Mouse (Mus musculus): ENCODE data around the gene Trp53i11. TPM values are rescaled to one million over a fixed set of nuclear protein-coding genes. Genes with fewer than 3 reads are reported as not detected.
A peak's percentile ranks its signal among the peaks of the same experiment; 100 is the strongest.

The Trp53i11 gene
- total and polyA plus RNA-seq, 3 experiments, result not detected

DNA sequence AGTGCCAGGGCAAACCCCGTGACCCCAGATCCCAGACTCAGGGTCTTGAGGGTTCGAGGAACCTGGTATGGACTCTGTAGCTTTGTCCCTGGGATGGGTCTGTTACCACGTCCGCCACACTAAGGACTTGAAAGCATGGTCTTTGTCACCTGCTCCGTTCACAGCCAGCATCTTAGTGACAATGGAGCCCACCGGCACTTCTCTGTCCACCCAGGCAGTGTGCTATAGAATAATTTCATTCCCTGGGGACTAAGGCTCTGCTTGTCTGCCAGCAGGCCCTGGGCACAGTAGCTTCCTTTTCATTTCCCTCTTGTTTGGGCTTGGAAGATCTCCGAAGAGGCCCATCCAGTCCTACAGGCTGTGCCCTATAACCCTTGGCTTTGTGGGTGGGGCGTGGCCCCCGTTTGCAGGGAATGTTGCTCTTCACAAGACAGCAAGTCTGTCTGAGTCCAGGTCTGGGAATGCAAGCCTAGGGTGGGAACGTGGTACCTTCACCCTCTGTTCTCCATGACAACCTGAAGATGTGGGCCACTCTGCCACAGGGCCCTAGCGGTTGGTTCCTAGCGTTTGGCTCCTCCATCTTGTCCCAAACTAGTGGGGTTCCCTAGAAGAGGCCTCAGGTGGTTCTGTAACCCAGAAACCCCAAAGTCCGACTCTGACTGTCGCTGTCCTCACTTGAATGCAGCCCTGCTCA is 4.3 kb downstream of the Trp53i11 start:
- Histone ChIP-seq H3K4me1 (ENCODE audit: insufficient read depth, low read depth, low read length) (no peaks in the 10 kb centered on the region), H3K36me3 (replicated peaks) (no peaks in the 10 kb centered on the region), H3K4me3 (ENCODE audit: low read depth, low read length) (no peak overlapping the region), H3K9me3 (replicated peaks) (no peaks in the 10 kb centered on the region), H3K27me3 (ENCODE audit: insufficient read depth, low read length) (peaks cover 48% of the 10 kb centered on the region)
- ATAC-seq (ENCODE audit: extremely low read depth, insufficient number of reproducible peaks, low FRiP score, poor library complexity, severe bottlenecking) (no peak), DNase-seq (ENCODE audit: low spot score) (no peak)
- TF ChIP-seq GATA2 (IDR thresholded peaks at IDR 0.05; ENCODE audit: borderline replicate concordance, low read depth, low read length), result no peak
- TF ChIP-seq TAL1 (conservative IDR thresholded peaks at IDR 0.05; ENCODE audit: low read depth, low read length), result no peak
- TF ChIP-seq CTCF (IDR thresholded peaks at IDR 0.05; ENCODE audit: low read depth, low read length), result no peak
- TF ChIP-seq GATA1 (IDR thresholded peaks at IDR 0.05; ENCODE audit: borderline replicate concordance, low read length), result no peak
- no peak for TF ChIP-seq POLR2AphosphoS5 (IDR thresholded peaks at IDR 0.05; ENCODE audit: insufficient replicate concordance, low read depth, low read length)

DNA sequence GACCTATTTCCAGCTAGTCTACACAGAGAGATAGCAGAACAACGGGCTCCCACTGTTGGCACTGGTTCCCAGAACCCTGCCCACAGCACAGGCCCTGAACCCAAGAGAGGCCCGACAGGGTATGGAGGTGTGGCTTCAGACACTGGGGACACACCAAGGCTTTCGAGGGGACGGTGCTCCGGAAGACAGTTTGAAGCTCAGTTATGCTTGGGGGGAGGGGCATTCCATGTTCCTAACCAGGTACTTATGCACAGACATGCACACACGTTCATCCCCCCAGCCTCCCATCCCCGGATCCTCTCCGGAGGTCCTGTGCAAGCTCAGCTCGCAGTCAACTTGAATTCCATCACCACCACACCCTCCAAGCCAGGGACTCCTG is 4.8 kb downstream of the Trp53i11 start:
- H3K9me3 ChIP-seq (replicated peaks), result no peaks in the 10 kb centered on the region
- no peak overlapping the region for H3K4me3 ChIP-seq (ENCODE audit: low read depth, low read length)
- peaks cover 51% of the 10 kb centered on the region for H3K27me3 ChIP-seq (ENCODE audit: insufficient read depth, low read length)
- TF ChIP-seq TAL1 (conservative IDR thresholded peaks at IDR 0.05; ENCODE audit: low read depth, low read length) (no peak), POLR2AphosphoS5 (IDR thresholded peaks at IDR 0.05; ENCODE audit: insufficient replicate concordance, low read depth, low read length) (no peak), GATA2 (IDR thresholded peaks at IDR 0.05; ENCODE audit: borderline replicate concordance, low read depth, low read length) (no peak), CTCF (IDR thresholded peaks at IDR 0.05; ENCODE audit: low read depth, low read length) (no peak), GATA1 (IDR thresholded peaks at IDR 0.05; ENCODE audit: borderline replicate concordance, low read length) (no peak)
- no peaks in the 10 kb centered on the region for H3K4me1 ChIP-seq (ENCODE audit: insufficient read depth, low read depth, low read length)
- ATAC-seq (ENCODE audit: extremely low read depth, insufficient number of reproducible peaks, low FRiP score, poor library complexity, severe bottlenecking), result no peak
- no peak for DNase-seq (ENCODE audit: low spot score)
- no peaks in the 10 kb centered on the region for H3K36me3 ChIP-seq (replicated peaks)

DNA sequence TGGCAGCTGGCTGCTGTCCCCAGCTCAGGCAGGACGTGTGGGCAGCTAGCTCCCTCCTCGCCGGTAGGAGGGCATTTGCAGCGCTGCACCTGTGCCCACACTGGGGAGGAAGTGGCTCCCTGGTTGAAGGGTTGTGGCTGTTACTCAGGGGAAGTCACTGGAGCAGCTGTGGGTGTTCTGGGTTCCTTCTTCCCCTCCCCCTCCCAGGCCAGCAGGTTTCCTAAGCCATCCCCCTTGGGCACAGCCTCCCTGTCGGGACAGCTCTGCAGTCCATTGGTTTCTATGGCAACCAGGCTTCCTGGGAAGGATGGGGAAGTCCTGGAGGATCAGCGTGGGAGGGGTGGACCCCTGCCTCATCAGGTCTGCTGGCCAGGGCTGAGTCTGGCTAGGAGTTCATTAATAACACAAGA is 5.3 kb downstream of the Trp53i11 start:
- peaks cover 46% of the 10 kb centered on the region for H3K27me3 ChIP-seq (ENCODE audit: insufficient read depth, low read length)
- no peak for ATAC-seq (ENCODE audit: extremely low read depth, insufficient number of reproducible peaks, low FRiP score, poor library complexity, severe bottlenecking)
- no peak overlapping the region for H3K4me3 ChIP-seq (ENCODE audit: low read depth, low read length)
- no peak for DNase-seq (ENCODE audit: low spot score)
- TF ChIP-seq GATA2 (IDR thresholded peaks at IDR 0.05; ENCODE audit: borderline replicate concordance, low read depth, low read length) (no peak), POLR2AphosphoS5 (IDR thresholded peaks at IDR 0.05; ENCODE audit: insufficient replicate concordance, low read depth, low read length) (no peak), CTCF (IDR thresholded peaks at IDR 0.05; ENCODE audit: low read depth, low read length) (no peak), GATA1 (IDR thresholded peaks at IDR 0.05; ENCODE audit: borderline replicate concordance, low read length) (no peak), TAL1 (conservative IDR thresholded peaks at IDR 0.05; ENCODE audit: low read depth, low read length) (no peak)
- H3K4me1 ChIP-seq (ENCODE audit: insufficient read depth, low read depth, low read length), result no peaks in the 10 kb centered on the region
- H3K36me3 ChIP-seq (replicated peaks), result no peaks in the 10 kb centered on the region
- no peaks in the 10 kb centered on the region for H3K9me3 ChIP-seq (replicated peaks)

DNA sequence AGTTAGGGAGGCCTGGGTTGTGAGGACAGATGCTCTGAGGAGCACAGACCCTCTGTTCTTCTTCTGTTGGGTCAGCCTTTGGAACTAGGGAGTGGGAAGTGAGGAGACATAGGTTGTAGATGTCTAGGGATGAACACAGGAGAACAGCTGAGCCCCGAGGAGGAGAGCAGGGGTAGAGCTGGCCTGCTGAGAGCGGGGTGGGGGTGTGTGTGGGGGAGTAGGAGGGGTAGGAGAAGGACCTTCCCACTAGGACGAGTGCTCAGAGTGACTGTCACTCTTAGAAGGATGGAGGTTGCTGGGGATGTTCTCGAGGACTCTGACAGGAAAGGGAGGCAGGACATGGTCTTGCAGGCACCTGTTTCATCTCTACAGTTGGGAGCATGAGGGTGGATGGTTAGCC is 6.5 kb downstream of the Trp53i11 start:
- Histone ChIP-seq H3K9me3 (replicated peaks) (no peaks in the 10 kb centered on the region), H3K27me3 (ENCODE audit: insufficient read depth, low read length) (peaks cover 35% of the 10 kb centered on the region), H3K36me3 (replicated peaks) (no peaks in the 10 kb centered on the region), H3K4me3 (ENCODE audit: low read depth, low read length) (no peak overlapping the region), H3K4me1 (ENCODE audit: insufficient read depth, low read depth, low read length) (no peaks in the 10 kb centered on the region)
- TF ChIP-seq TAL1 (conservative IDR thresholded peaks at IDR 0.05; ENCODE audit: low read depth, low read length) (no peak), GATA2 (IDR thresholded peaks at IDR 0.05; ENCODE audit: borderline replicate concordance, low read depth, low read length) (no peak), POLR2AphosphoS5 (IDR thresholded peaks at IDR 0.05; ENCODE audit: insufficient replicate concordance, low read depth, low read length) (no peak), CTCF (IDR thresholded peaks at IDR 0.05; ENCODE audit: low read depth, low read length) (no peak), GATA1 (IDR thresholded peaks at IDR 0.05; ENCODE audit: borderline replicate concordance, low read length) (no peak)
- DNase-seq (ENCODE audit: low spot score) (no peak), ATAC-seq (ENCODE audit: extremely low read depth, insufficient number of reproducible peaks, low FRiP score, poor library complexity, severe bottlenecking) (no peak)

DNA sequence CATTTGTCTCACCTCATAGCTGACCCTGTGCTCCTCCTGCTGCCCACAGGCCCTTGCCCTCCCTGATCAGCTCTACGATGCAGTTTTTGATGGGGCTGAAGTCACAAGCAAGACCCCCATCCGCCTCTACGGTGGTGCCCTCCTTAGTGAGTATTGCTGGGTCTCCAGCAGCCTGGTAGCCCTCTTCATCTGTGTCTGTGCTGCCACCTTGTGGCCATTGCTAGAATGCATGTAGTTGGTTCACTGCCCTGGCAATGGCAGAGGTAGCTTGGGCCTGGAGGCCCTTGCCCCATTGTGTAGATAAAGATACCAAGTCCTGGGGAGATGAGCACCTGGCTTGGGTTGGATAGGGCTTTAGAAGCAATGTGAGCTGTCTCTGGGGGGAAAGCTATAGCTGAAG is 11.5 kb downstream of the Trp53i11 start:
- Histone ChIP-seq H3K9me3 (replicated peaks) (no peaks in the 10 kb centered on the region), H3K27me3 (ENCODE audit: insufficient read depth, low read length) (peaks cover 29% of the 10 kb centered on the region), H3K4me1 (ENCODE audit: insufficient read depth, low read depth, low read length) (peaks cover 5% of the 10 kb centered on the region), H3K4me3 (ENCODE audit: low read depth, low read length) (no peak overlapping the region), H3K36me3 (replicated peaks) (no peaks in the 10 kb centered on the region)
- DNase-seq (ENCODE audit: low spot score) (peak; percentile 75), ATAC-seq (ENCODE audit: extremely low read depth, insufficient number of reproducible peaks, low FRiP score, poor library complexity, severe bottlenecking) (peak; percentile 45; the same call in 1 of the 2 replicates)
- no peak for TF ChIP-seq GATA2 (IDR thresholded peaks at IDR 0.05; ENCODE audit: borderline replicate concordance, low read depth, low read length)
- TF ChIP-seq POLR2AphosphoS5 (IDR thresholded peaks at IDR 0.05; ENCODE audit: insufficient replicate concordance, low read depth, low read length), result no peak
- TF ChIP-seq CTCF (IDR thresholded peaks at IDR 0.05; ENCODE audit: low read depth, low read length), result peak; percentile 88
- no peak for TF ChIP-seq TAL1 (conservative IDR thresholded peaks at IDR 0.05; ENCODE audit: low read depth, low read length)
- TF ChIP-seq GATA1 (IDR thresholded peaks at IDR 0.05; ENCODE audit: borderline replicate concordance, low read length), result no peak

DNA sequence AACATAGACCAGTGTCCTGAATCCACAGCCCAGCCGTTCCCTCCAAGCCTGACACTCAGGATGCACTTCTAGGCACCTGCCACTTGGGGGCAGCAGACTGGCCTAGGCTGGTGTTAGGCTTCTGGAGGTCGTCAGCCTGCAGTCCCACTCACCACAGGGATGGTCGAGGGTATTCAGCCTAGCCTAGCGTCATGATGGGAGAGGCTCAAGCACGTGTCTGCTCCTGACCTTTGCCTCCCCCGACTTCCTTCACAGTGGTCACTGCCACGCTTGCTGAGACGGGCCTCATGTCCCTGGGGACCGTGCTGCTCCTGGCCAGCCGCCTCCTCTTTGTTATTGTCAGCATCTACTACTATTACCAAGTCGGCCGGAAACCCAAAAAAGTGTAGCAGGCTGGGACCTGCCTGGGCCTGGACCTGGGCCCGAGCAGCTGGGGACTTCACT is 12.2 kb downstream of the Trp53i11 start:
- no peak for ATAC-seq (ENCODE audit: extremely low read depth, insufficient number of reproducible peaks, low FRiP score, poor library complexity, severe bottlenecking)
- no peak overlapping the region for H3K4me3 ChIP-seq (ENCODE audit: low read depth, low read length)

More for the DNA sequence above, 12.2 kb downstream of the Trp53i11 start:
- peak; percentile 96 for TF ChIP-seq CTCF (IDR thresholded peaks at IDR 0.05; ENCODE audit: low read depth, low read length)
- TF ChIP-seq GATA2 (IDR thresholded peaks at IDR 0.05; ENCODE audit: borderline replicate concordance, low read depth, low read length), result no peak
- Histone ChIP-seq H3K4me1 (ENCODE audit: insufficient read depth, low read depth, low read length) (peaks cover 5% of the 10 kb centered on the region), H3K27me3 (ENCODE audit: insufficient read depth, low read length) (peaks cover 30% of the 10 kb centered on the region), H3K9me3 (replicated peaks) (no peaks in the 10 kb centered on the region), H3K36me3 (replicated peaks) (no peaks in the 10 kb centered on the region)
- peak; percentile 54 for DNase-seq (ENCODE audit: low spot score)

Measured in G1E (cell line).